Mouse (Mus musculus) hindbrain, embryonic 15.5 days (tissue): Measurements from ENCODE around the gene Il17f. TPM values are rescaled to one million over a fixed set of nuclear protein-coding genes. Genes with fewer than 3 reads are reported as not detected.
"Not testable (repeated sequence)": the region's sequence is repeated elsewhere in the genome, so short reads cannot be mapped to it uniquely, and the experiment has no call there.

ENCODE experiments used
- ATAC-seq: fragments of 200-750 bp; cut with Nextera tagmentation; 2 replicates; pipeline ENCODE4 v1.8.0; 2017; ENCODE audit warnings: low read depth, moderate number of reproducible peaks, moderate TSS enrichment; ENCODE audit not compliant: low FRiP score
- H3K27ac ChIP-seq: fragments of 300-500 bp; sonication (generic); replicated peaks from 2 replicates; pipeline ENCODE4 v1.5.1; 2015; ENCODE audit warnings: mild to moderate bottlenecking, inconsistent platforms
- H3K27me3 ChIP-seq: fragments of 300-500 bp; sonication (generic); 2 replicates; pipeline ENCODE4 v1.6.1; 2015; ENCODE audit warnings: control low read depth, inconsistent platforms
- H3K36me3 ChIP-seq: fragments of 300-500 bp; sonication (generic); 2 replicates; pipeline ENCODE4 v1.6.1; 2015; ENCODE audit warnings: control low read depth, inconsistent platforms
- H3K4me1 ChIP-seq: fragments of 300-500 bp; sonication (generic); replicated peaks from 2 replicates; pipeline ENCODE4 v1.6.1; 2015; ENCODE audit warnings: control low read depth, inconsistent platforms
- H3K4me2 ChIP-seq: fragments of 300-500 bp; sonication (generic); 2 replicates; pipeline ENCODE4 v1.6.1; 2015; ENCODE audit warnings: moderate library complexity, mild to moderate bottlenecking, inconsistent platforms
- H3K4me3 ChIP-seq: fragments of 300-500 bp; sonication (generic); 2 replicates; pipeline ENCODE4 v1.5.1; 2015; ENCODE audit warnings: mild to moderate bottlenecking, inconsistent platforms
- H3K9ac ChIP-seq: fragments of 300-500 bp; sonication (generic); 2 replicates; pipeline ENCODE4 v1.6.1; 2015; ENCODE audit warnings: inconsistent platforms
- H3K9me3 ChIP-seq: fragments of 300-500 bp; sonication (generic); 2 replicates; pipeline ENCODE4 v1.6.1; 2016; ENCODE audit warnings: control low read depth, inconsistent platforms
- WGBS: fragments of 180-500 bp; shearing (Covaris S2); methylation state at CpG from one replicate; pipeline ENCODE4 v1.1.7; 2015; 5-methylcytosine and 5-hydroxymethylcytosine counted together
- polyA plus RNA-seq: library from polyadenylated mRNA; unstranded; fragments of >200 nt; fragmentation: Nextera tagmentation; extraction: Ambion mirVana; gene quantifications from 2 replicates; pipeline ENCODE4 v1.2.1, GENCODE M21; 2015

Il17f gene
- polyA plus RNA-seq, 1 experiment from 2014 or later: not detected

DNA sequence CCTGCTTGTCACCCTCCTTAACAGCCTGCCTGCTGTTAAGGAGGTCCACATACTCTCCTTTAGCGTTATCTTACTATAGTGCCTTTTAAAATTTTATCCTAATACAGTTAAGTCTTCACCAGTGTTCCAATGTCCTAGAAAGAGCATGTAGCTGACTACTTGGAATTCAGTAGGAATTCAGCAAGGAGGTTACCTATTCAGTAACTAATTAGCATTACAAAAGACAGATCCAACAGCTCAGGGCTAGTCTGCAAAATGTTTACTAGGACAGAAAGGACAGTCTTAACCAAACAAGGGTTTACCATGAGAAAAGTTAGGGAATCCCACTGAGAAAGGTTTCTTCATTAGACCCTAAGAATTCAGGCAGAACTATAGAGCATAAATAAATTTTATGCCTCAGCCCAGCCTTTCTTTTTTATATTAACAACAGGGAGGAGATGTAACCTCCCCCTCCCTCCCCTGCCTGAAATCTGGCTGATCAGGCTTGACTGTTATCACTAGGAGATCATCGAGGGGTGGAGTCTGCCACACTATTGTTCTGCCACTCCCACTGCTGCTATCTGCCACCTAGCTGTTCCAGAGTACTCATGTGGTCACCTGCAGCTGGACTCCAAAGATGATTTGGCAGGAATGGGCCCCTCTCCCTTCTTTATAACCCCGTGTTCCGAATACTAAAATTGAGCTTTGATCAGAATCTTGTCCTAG, 16.2 kb downstream of the Il17f start:
- H3K4me1 ChIP-seq, H3K27me3 ChIP-seq, H3K9ac ChIP-seq, H3K4me3 ChIP-seq, H3K27ac ChIP-seq, H3K36me3 ChIP-seq, ATAC-seq, H3K9me3 ChIP-seq, H3K4me2 ChIP-seq: not testable (repeated sequence)
- WGBS: 84% methylated on average over 4 of the region's 4 CpGs

DNA sequence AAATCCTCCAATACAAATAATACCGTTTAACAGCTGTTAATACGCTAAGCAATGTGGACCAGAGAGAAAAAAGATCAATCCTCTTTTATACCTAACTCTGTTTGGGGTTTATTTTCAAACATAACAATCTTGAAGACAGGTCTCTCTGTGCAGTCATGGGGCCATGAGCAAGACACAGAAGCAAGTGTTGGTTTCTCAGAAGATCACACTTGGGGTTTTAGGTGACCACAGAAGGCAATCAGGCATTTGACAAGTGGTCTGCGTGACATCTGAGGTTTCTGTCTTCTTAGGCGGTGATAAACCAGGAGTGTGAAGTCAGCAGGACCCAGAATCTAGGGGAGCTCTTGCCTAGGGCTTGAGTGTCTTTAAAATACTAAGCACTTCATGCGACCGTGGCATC, 23.9 kb downstream of the Il17f start:
- ATAC-seq: no peak
- H3K36me3 ChIP-seq: no peaks in the 10 kb centered on the region
- H3K4me3 ChIP-seq: no peak overlapping the region
- H3K27me3 ChIP-seq: no peaks in the 10 kb centered on the region
- no peaks in the 10 kb centered on the region; the same call in 1 of the 2 replicates for H3K9me3 ChIP-seq
- H3K4me1 ChIP-seq: no peaks in the 10 kb centered on the region
- no peak overlapping the region for H3K4me2 ChIP-seq
- 86% methylated on average over 6 of the region's 6 CpGs for WGBS
- no peak overlapping the region for H3K9ac ChIP-seq
- no peak overlapping the region for H3K27ac ChIP-seq

DNA sequence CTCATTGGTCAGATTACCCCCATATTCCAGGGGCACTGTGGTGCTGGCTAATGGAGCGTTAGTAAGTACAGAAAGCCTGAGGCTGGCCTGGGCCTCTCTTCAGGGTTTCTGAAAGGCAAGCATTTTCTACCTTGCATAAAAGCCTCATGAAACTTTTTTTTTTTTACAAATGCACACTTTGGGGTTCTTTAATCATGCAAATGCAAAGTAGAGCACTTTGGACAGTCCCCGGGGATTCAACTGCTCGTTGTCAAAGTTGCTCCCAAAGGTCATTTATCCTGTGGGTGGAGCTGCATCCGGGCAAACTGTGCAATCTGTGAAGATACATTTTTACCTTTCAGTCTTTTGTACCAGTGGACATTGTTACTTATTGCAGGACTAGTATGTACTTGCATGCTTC, 29.0 kb downstream of the Il17f start:
- no peak overlapping the region for H3K9ac ChIP-seq
- H3K36me3 ChIP-seq: no peaks in the 10 kb centered on the region
- H3K27me3 ChIP-seq: no peaks in the 10 kb centered on the region
- ATAC-seq: no peak
- WGBS: 48% methylated on average over 4 of the region's 4 CpGs
- H3K9me3 ChIP-seq: no peaks in the 10 kb centered on the region; the same call in 1 of the 2 replicates
- no peak overlapping the region for H3K27ac ChIP-seq
- no peak overlapping the region for H3K4me3 ChIP-seq
- no peak overlapping the region for H3K4me2 ChIP-seq
- H3K4me1 ChIP-seq: no peaks in the 10 kb centered on the region

- no peak overlapping the region for H3K4me2 ChIP-seq
- no peak overlapping the region for H3K9ac ChIP-seq
- WGBS: 91% methylated on average over 5 of the region's 5 CpGs
- no peak overlapping the region for H3K27ac ChIP-seq
- no peaks in the 10 kb centered on the region for H3K27me3 ChIP-seq
- no peak overlapping the region for H3K4me3 ChIP-seq
- H3K4me1 ChIP-seq: no peaks in the 10 kb centered on the region
- H3K9me3 ChIP-seq: no peaks in the 10 kb centered on the region; the same call in 1 of the 2 replicates
- H3K36me3 ChIP-seq: no peaks in the 10 kb centered on the region
- no peak for ATAC-seq
Observed at GRCm38 (mm10) chr1:20760331-20760730, 30.1 kb downstream of the Il17f start.

GRCm38 (mm10) chr1:20759799-20760198, 30.6 kb downstream of the Il17f start:
- Histone ChIP-seq H3K4me3 (no peak overlapping the region), H3K4me1 (no peaks in the 10 kb centered on the region), H3K9ac (no peak overlapping the region), H3K36me3 (no peaks in the 10 kb centered on the region), H3K27ac (no peak overlapping the region), H3K27me3 (no peaks in the 10 kb centered on the region), H3K9me3 (no peaks in the 10 kb centered on the region; the same call in 1 of the 2 replicates), H3K4me2 (no peak overlapping the region)
- no peak for ATAC-seq
- WGBS: 90% methylated on average over 10 of the region's 10 CpGs

- Histone ChIP-seq H3K9me3 (no peaks in the 10 kb centered on the region), H3K36me3 (no peaks in the 10 kb centered on the region), H3K4me3 (no peak overlapping the region), H3K9ac (no peak overlapping the region), H3K27me3 (no peaks in the 10 kb centered on the region), H3K4me1 (no peaks in the 10 kb centered on the region), H3K4me2 (no peak overlapping the region), H3K27ac (no peak overlapping the region)
- no peak for ATAC-seq
- 95% methylated on average over 3 of the region's 3 CpGs for WGBS
Observed at GRCm38 (mm10) chr1:20757586-20757985, 32.8 kb downstream of the Il17f start.

GRCm38 (mm10) chr1:20754439-20754838, 36.0 kb downstream of the Il17f start:
- H3K36me3 ChIP-seq: no peaks in the 10 kb centered on the region
- no peaks in the 10 kb centered on the region for H3K4me1 ChIP-seq
- WGBS: 88% methylated on average over 10 of the region's 10 CpGs
- no peak for ATAC-seq
- no peaks in the 10 kb centered on the region for H3K27me3 ChIP-seq
- H3K4me3 ChIP-seq: no peak overlapping the region
- H3K27ac ChIP-seq: no peak overlapping the region
- H3K9me3 ChIP-seq: no peaks in the 10 kb centered on the region
- H3K4me2 ChIP-seq: no peak overlapping the region
- no peak overlapping the region for H3K9ac ChIP-seq

DNA sequence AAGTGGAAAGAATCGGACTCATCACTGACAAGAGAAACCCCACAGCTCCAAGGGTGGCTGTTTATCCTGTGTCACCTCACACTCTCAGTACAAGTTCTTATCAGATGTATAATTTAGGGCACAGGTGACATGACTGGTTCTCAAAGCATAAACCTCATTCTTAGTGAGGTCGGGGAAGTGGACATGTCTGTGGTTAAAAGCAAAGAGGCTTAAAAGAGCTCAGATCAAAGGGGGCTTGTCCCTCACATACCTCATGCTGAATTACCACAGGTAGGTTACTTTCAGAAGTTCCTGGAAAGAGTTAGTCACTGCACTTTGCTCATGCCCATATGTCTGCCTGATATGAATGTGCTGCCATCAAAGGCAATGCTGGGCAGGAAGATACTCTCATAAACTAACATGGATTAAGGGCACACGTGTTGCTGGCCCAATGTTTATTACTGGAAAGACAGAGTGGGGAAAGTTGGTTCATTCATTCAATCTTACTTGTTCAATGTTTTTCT, 49.9 kb downstream of the Il17f start:
- Histone ChIP-seq H3K9me3 (no peaks in the 10 kb centered on the region), H3K4me1 (no peaks in the 10 kb centered on the region), H3K27ac (no peak overlapping the region), H3K36me3 (no peaks in the 10 kb centered on the region), H3K27me3 (no peaks in the 10 kb centered on the region), H3K9ac (no peak overlapping the region), H3K4me3 (no peak overlapping the region), H3K4me2 (no peak overlapping the region)
- ATAC-seq: no peak
- WGBS: 86% methylated on average over 3 of the region's 3 CpGs

DNA sequence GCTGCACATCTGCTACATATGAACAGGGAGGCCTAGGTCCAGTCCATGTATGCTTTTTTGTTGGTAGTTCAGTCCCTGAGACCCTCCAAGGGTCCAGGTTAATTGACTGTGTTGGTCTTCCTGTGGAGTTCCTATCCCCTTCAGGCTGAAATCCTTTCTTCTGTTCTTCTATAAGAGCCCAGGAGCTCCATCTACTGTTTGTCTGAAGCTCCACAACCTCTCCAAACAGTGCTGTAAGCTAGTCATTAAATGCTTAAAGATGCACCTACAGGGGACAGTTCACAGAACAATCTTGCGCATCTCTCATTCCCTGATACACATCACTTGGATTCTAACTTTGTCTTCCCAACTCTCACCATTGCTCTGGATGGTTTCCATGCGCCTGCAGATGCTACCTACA, 51.9 kb downstream of the Il17f start:
- Histone ChIP-seq H3K4me3 (no peak overlapping the region), H3K9ac (no peak overlapping the region), H3K27ac (no peak overlapping the region), H3K27me3 (no peaks in the 10 kb centered on the region), H3K4me1 (no peaks in the 10 kb centered on the region), H3K36me3 (no peaks in the 10 kb centered on the region), H3K9me3 (no peaks in the 10 kb centered on the region), H3K4me2 (no peak overlapping the region)
- no peak for ATAC-seq
- 92% methylated on average over 2 of the region's 2 CpGs for WGBS

DNA sequence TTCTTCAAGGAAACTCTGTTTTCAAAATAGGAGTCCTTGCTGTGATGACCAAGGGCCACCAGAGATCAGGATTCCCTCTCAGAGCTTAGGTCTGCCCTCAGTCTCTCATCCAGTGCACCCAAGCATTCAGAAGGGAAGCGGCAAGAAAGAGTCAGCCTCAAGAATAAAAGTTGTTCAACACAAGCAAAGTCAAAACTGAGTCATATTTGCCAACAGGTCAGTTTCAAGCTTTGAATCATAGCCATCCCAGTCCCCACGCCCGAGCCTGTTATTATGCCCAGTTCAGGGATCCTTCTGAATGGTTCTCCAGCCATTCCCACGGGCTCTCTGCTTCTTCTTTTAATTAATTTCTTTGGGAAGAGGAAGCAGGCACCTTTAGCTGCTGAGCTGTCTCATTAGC, 53.8 kb downstream of the Il17f start:
- Histone ChIP-seq H3K4me2 (no peak overlapping the region), H3K4me1 (no peaks in the 10 kb centered on the region), H3K27me3 (no peaks in the 10 kb centered on the region), H3K9me3 (no peaks in the 10 kb centered on the region), H3K36me3 (no peaks in the 10 kb centered on the region), H3K9ac (no peak overlapping the region), H3K27ac (no peak overlapping the region), H3K4me3 (no peak overlapping the region)
- 92% methylated on average over 4 of the region's 4 CpGs for WGBS
- ATAC-seq: no peak

DNA sequence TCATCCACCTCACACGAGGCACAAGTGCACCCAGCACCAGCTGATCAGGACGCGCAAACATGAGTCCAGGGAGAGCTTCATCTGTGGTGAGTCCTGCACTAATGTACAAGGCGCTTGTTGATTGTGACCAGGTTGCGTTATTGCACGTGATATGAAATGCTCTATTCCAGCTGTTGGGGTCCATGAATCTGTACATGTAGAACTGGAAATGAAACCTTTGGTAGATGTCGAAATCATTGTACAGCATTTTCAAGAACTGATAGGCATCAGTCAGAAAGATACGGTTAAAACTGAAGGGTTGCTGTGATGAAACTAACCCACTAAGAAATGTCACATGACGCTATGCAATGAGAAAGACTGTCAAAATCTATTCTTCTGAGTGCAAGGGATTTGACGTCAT, 59.5 kb downstream of the Il17f start, which contains the start of gene Il17a:
Gene Il17a, plus strand, starts transcription at position 3 of the 400 bp plus-strand sequence.
- H3K4me2 ChIP-seq: no peak within 1 kb of the TSS
- ATAC-seq: no peak
- no peaks in the 10 kb centered on the region for H3K4me1 ChIP-seq
- no peak within 1 kb of the TSS for H3K9ac ChIP-seq
- no peak within 1 kb of the TSS for H3K27ac ChIP-seq
- H3K9me3 ChIP-seq: no peaks in the 10 kb centered on the region
- H3K27me3 ChIP-seq: no peaks in the 10 kb centered on the region
- H3K4me3 ChIP-seq: no peak within 1 kb of the TSS
- WGBS: 94% methylated on average over 10 of the region's 10 CpGs
- no peaks in the 10 kb centered on the region for H3K36me3 ChIP-seq
